Comparison of ENCODE assay signal across 26 mouse cellular contexts in genomic region chr17:48726460-48726859, GRCm38 (mm10).
"Had no signal": no experiment of that assay in that cellular context is flagged by ENCODE, and none has a peak within 500 bp of the region (broad histone marks: within the 10 kb centered on the region; RNA-seq: fewer than 3 reads in every experiment).

No protein-coding gene starts in this region.

- H3K9ac ChIP-seq: hindbrain, embryonic 12.5 days; hindbrain, embryonic 14.5 days; intestine, embryonic 15.5 days; limb, embryonic 12.5 days; liver, embryonic 13.5 days; liver, embryonic 15.5 days had no signal

- ATAC-seq: forebrain, embryonic 16.5 days; hindbrain, embryonic 16.5 days; inflammation-experienced regulatory T-cells, adult 6 months; intestine, embryonic 15.5 days; intestine, postnatal 0 days had no signal

- H3K9me3 ChIP-seq: hindbrain, embryonic 10.5 days; hindbrain, embryonic 12.5 days; intestine, embryonic 15.5 days; limb, embryonic 10.5 days; limb, embryonic 12.5 days; liver, embryonic 13.5 days; liver, embryonic 15.5 days had no signal

- H3K4me1 ChIP-seq: hindbrain, embryonic 10.5 days; hindbrain, embryonic 12.5 days; intestine, embryonic 15.5 days; limb, embryonic 10.5 days; limb, embryonic 12.5 days; liver, embryonic 13.5 days; liver, embryonic 15.5 days had no signal

- DNase-seq: gastrocnemius, adult 2 months; gastrocnemius, postnatal 10 days; gastrocnemius, postnatal 25 days; heart, postnatal 10 days; kidney, adult 18-20 months; kidney, adult 8-10 months; kidney, postnatal 10 days; kidney, postnatal 25 days; kidney, postnatal 4 days; liver; liver, embryonic 13.5 days had no signal

- H3K4me3 ChIP-seq: gastrocnemius, adult 2 months; hindbrain, embryonic 10.5 days; hindbrain, embryonic 12.5 days; intestine, embryonic 15.5 days; layer of hippocampus, adult 2 months; left cerebral cortex, adult 2 months; limb, embryonic 10.5 days; limb, embryonic 12.5 days; liver, embryonic 13.5 days; liver, embryonic 15.5 days had no signal

- H3K27ac ChIP-seq: gastrocnemius, adult 2 months; hindbrain, embryonic 10.5 days; hindbrain, embryonic 12.5 days; hindbrain, embryonic 14.5 days; intestine, embryonic 15.5 days; layer of hippocampus, adult 2 months; left cerebral cortex, adult 2 months; limb, embryonic 10.5 days; limb, embryonic 12.5 days; liver, embryonic 13.5 days; liver, embryonic 15.5 days had no signal

- H3K36me3 ChIP-seq: hindbrain, embryonic 10.5 days; hindbrain, embryonic 12.5 days; intestine, embryonic 15.5 days; limb, embryonic 10.5 days; limb, embryonic 12.5 days; liver, embryonic 13.5 days; liver, embryonic 15.5 days had no signal

- H3K4me2 ChIP-seq: heart, embryonic 11.5 days; hindbrain, embryonic 12.5 days; hindbrain, embryonic 14.5 days; intestine, embryonic 15.5 days; limb, embryonic 12.5 days; liver, embryonic 11.5 days; liver, embryonic 13.5 days; liver, embryonic 15.5 days had no signal

- H3K27me3 ChIP-seq: hindbrain, embryonic 12.5 days; intestine, embryonic 15.5 days; limb, embryonic 12.5 days; liver, embryonic 13.5 days; liver, embryonic 15.5 days had no signal
